Mouse (Mus musculus): ENCODE results near the gene Tomt.
"Not testable (repeated sequence)": the region's sequence is repeated elsewhere in the genome, so short reads cannot be mapped to it uniquely, and the experiment has no call there.

The Tomt gene

DNA sequence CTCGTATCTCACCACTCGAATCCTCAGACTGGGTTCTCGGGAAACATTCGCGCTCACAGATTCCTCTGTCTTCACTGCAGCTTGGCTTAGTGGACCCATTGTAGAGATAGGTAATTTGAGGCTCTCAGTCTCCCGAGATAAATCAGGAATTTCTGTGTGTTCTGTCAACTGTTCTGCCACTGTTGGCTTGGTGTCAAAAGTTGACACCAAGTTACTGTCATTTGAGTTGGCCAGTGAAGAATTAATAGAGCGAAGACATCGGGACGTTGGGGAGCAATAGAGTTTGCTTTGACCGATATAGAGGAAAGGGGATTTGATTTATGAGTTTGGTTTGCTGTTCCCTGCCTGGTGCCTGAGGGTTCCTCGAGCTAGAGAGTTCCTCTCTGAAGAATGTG is at the start of gene Tomt:
TSS of gene Tomt (minus strand) at position 73 of the 395 bp plus-strand sequence.
- DNase-seq (ENCODE audit: low read depth, low spot score), result no peak

DNA sequence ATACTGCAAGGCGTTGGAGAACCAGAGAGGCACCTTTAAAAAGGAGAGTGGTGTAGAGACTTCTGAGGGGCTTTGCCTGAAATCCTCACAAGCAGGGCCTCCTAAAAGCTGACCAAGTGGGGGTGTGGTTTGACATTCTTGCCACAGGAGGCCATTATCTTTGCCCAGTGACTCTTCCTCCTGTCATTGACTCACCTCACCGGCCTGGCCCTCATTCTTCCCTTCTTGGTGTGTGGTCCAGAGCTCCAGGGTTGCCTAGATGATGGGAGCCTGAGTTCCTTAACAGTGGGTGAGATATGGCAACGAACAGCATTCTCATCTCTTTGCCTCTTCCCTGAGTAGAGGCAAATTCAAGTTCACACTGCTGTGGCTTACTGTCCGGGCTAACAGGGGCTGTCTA is 49.7 kb upstream of the Tomt start:
- no peak for DNase-seq (ENCODE audit: low read depth, low spot score)

- no peak for DNase-seq (ENCODE audit: low read depth, low spot score)
These were observed 49.1 kb upstream of the Tomt start for GRCm38 (mm10) chr7:101955276-101955675.

DNA sequence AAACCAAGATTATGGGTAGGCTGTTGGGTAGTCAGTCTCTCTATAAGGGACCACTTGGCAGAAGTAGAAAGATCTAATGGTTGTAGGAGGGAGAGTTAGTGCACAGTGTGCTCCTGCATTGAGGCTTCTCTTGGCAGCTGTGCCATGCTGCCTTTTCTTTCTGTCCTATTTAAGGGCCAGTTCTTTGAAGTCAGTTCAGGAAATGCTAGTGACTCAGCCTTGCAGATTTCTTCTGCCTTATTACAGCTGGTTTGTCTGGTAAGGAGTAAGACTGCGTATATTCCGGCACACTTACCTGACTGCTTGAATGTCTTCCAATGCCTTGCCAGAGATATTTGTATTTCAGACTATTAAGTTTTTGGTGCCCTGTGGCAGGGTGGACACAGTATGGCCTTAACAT is 48.0 kb upstream of the Tomt start:
- DNase-seq (ENCODE audit: low read depth, low spot score), result no peak

GRCm38 (mm10) chr7:101952098-101952497 is 45.9 kb upstream of the Tomt start:
- DNase-seq (ENCODE audit: low read depth, low spot score), result no peak

GRCm38 (mm10) chr7:101951648-101952047 is 45.5 kb upstream of the Tomt start:
- no peak for DNase-seq (ENCODE audit: low read depth, low spot score)

GRCm38 (mm10) chr7:101949008-101949407 is 42.8 kb upstream of the Tomt start:
- not testable (repeated sequence) for DNase-seq (ENCODE audit: low read depth, low spot score)

- DNase-seq (ENCODE audit: low read depth, low spot score), result no peak
These were observed 33.6 kb upstream of the Tomt start for GRCm38 (mm10) chr7:101939758-101940157.

- no peak for DNase-seq (ENCODE audit: low read depth, low spot score)
These were observed 32.2 kb upstream of the Tomt start for GRCm38 (mm10) chr7:101938348-101938747.

DNA sequence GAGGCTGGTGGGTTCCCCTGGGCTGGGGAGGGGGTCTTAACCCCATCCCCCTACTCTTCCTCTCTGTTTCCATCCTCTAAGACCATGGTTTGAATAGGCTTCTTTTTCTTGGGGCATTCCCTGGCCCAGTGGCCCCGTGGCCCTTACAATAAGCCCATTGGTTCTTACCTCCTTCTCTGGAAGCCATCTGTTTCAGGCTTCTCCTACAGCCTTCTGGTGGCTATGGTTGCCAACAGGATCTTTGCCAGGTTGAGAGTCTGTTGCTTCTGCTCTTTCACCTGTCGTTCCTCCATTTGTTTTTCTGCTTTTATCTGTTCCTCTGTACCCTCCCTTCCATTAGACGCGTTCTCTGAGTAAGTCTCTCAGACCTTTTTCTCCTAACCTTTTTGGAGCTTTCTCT is 31.4 kb upstream of the Tomt start:
- no peak for DNase-seq (ENCODE audit: low read depth, low spot score)

- DNase-seq (ENCODE audit: low read depth, low spot score), result no peak
These were observed 30.8 kb upstream of the Tomt start for GRCm38 (mm10) chr7:101936996-101937395.

DNA sequence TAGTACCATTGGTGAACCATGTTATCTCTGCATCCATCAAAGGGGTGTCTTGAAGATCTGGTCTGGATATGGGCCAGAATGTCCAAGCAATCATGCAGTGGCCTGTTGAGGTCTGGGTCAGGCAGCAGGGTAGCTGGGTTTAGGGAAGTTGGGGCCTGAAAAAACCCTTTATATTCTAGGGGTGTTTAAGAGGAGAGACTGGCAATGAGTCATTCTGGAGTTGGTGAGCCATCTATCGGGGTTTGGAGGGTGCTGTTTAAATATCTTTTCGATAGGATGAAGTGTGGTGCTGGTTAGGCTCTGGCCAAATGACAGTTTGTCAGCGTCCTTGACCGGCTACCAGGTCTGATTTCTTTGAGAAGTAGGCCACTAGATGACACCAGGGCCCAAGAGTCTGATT is 29.8 kb upstream of the Tomt start:
- no peak for DNase-seq (ENCODE audit: low read depth, low spot score)

- DNase-seq (ENCODE audit: low read depth, low spot score), result peak; percentile 96
These were observed 27.6 kb upstream of the Tomt start, which contains the start of the genes Lrrc51 and Numa1 for GRCm38 (mm10) chr7:101933751-101934240. Gene Lrrc51, minus strand, starts transcription at chr7:101933895. Gene Numa1, plus strand, starts transcription at chr7:101934111.

- peak; percentile 26 for DNase-seq (ENCODE audit: low read depth, low spot score)
These were observed 27.1 kb upstream of the Tomt start for GRCm38 (mm10) chr7:101933300-101933699.

DNA sequence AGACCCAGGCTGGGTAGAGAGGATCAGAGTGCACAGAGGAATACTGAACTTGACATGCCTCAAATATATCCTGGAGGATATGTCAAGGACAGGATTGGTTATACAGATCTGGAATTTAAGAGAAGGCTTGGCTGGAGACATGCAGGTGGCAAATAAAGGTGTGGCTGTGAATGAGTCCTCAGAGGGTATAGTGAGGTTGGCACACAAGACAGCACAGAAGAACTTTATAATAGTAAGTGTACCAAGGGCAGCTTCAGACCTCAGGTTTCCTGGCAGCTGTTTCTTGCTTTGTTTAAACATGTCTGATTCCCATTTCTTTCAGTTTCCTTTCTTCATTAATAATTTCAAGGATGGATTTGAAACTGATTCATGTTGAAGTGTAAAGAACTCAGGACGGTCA is 26.4 kb upstream of the Tomt start:
- no peak for DNase-seq (ENCODE audit: low read depth, low spot score)

DNA sequence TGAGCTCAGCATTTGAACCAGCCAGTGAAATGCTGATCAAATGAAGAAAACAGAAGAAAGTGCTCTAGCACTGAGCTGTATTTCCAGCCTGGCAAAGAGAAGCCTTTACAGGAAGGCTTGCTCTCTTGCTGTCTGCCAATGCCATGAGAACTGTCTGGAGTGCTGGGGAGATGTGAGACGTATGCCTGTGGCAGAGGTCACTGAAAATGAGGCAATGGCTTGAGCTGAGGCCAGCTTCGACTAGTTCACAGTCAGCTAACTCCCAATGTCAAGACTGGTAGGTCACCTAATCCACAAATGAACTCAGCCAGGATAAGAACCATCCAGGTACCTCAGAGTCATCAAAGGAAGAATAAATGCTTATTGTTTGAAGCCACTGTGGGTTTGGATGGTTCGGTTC is 21.9 kb upstream of the Tomt start:
- DNase-seq (ENCODE audit: low read depth, low spot score), result no peak

DNA sequence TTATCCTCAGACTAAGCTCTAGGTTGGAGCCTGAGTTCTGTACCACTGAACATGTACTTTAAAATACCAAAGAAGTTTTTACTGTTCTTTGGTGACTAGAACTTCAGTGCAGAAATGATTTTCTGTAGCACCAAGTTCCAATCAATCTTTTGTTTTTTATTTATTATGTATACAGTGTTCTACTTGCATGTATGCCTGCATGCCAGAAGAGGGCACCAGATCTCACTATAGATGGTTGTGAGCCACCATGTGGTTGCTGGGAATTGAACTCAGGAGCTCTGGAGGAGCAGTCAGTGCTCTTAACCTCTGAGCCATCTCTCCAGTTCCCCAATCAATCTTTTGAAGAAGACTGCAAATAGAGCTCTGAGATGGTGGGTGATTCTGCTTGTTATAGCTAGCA is 19.7 kb upstream of the Tomt start:
- DNase-seq (ENCODE audit: low read depth, low spot score), result not testable (repeated sequence)

- DNase-seq (ENCODE audit: low read depth, low spot score), result peak; percentile 61
These were observed 11.9 kb upstream of the Tomt start for GRCm38 (mm10) chr7:101918071-101918470.

- DNase-seq (ENCODE audit: low read depth, low spot score), result no peak
These were observed 5.8 kb upstream of the Tomt start for GRCm38 (mm10) chr7:101911982-101912381.

GRCm38 (mm10) chr7:101910138-101910537 is 4.0 kb upstream of the Tomt start:
- DNase-seq (ENCODE audit: low read depth, low spot score), result no peak

DNA sequence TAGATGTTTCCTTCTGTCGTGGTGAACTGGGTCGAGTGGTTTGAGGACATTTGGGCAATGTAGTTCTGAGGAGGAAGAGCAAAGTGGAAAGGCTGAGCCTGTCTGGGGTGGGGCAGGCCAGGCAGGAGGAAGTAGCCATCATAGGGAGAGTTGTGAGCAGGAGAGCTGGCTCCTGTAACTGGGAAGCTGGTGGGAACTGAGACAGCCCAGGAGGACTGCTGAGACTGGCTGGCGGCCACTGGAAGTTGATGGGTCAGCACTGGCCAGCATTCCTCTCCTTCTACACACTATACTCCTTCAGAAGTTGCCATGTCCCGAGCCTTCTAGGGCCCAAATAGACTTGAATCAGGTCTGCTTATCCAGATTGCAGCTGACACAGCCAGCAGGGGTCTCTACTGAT is 2.2 kb upstream of the Tomt start:
- DNase-seq (ENCODE audit: low read depth, low spot score), result no peak

DNA sequence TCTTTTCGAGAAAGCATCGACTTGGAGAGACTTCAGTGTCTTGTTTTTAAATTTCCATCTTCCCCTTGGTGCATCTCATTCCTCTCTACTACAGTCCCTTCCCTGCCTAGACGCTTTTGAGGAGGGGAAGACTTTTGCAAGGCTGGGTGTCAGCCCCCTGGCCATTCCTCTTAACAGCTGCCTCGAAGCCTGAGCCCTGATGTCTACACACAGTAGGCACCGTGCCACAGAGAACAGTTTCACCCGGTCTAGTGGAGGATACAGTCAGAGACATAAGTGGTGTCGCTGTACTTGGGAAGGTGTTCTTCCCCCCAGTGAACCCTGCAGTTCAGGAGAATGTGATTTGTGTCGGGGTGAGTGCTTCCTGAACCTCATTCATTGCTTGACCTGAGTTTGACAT is 537 bp upstream of the Tomt start:
- DNase-seq (ENCODE audit: low read depth, low spot score), result no peak

- DNase-seq (ENCODE audit: low read depth, low spot score), result peak; percentile 99
These were observed 435 bp downstream of the Tomt start, which contains the start of gene Lamtor1 for GRCm38 (mm10) chr7:101905561-101906286. Gene Lamtor1, plus strand, starts transcription at chr7:101905904.
